Mouse (Mus musculus) small intestine, adult 2 months (tissue): ENCODE measurements around the gene Cldn34c3. TPM values are rescaled to one million over a fixed set of nuclear protein-coding genes. Genes with fewer than 3 reads are reported as not detected.
"Not testable (repeated sequence)": the region's sequence is repeated elsewhere in the genome, so short reads cannot be mapped to it uniquely, and the experiment has no call there.

Experiments
- H3K27ac ChIP-seq: fragments of 200-500 bp; 2 replicates; pipeline ENCODE4 v1.5.1; 2012; ENCODE audit warnings: low read depth, low read length, control low read depth, inconsistent platforms; ENCODE audit not compliant: insufficient read depth
- H3K27me3 ChIP-seq: fragments of 200-500 bp; 2 replicates; pipeline ENCODE4 v1.6.1; 2012; ENCODE audit warnings: mild to moderate bottlenecking, moderate library complexity, low read length, inconsistent platforms; ENCODE audit not compliant: control insufficient read depth, insufficient read depth
- H3K36me3 ChIP-seq: fragments of 200-500 bp; 2 replicates; pipeline ENCODE4 v1.6.1; 2012; ENCODE audit warnings: mild to moderate bottlenecking, low read length, control low read depth, inconsistent platforms; ENCODE audit not compliant: control insufficient read depth, insufficient read depth
- H3K4me1 ChIP-seq: fragments of 200-500 bp; 2 replicates; pipeline ENCODE4 v1.6.1; 2012; ENCODE audit warnings: low read length, inconsistent platforms, mixed read lengths; ENCODE audit not compliant: control insufficient read depth, insufficient read depth, insufficient read length
- H3K4me3 ChIP-seq: fragments of 200-500 bp; 2 replicates; pipeline ENCODE4 v1.5.1; 2012; ENCODE audit warnings: low read depth, mild to moderate bottlenecking, control low read depth, inconsistent platforms, low read length, moderate library complexity
- polyA plus RNA-seq: library from polyadenylated mRNA; depleted of rRNA; stranded (reverse); fragments of >200 nt; gene quantifications from 2 replicates; pipeline ENCODE4 v1.2.3, GENCODE M21; 2012; rRNA removed

Cldn34c3 gene
- not detected in 2 replicates for polyA plus RNA-seq

DNA sequence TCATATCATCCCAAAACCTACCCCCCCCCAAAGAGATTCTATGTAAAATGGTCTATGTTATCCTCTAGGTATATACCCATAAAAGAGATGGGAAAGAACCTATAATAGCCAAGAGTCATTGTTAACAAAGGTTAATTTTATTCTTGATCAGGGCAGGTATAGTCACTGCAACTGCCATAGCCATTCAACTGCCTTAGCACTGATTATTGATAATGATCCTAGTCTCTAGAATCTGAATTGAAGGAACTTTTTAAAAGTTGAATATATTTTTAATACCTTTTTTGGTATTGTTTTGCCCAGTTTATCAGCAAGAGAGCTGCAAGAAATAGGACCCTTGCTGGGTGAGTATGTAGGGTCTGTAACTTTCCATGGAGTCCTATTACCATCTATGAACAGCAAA lies at the start of gene Cldn34c3:
TSS of gene Cldn34c3 (plus strand) at position 301 of the 400 bp plus-strand sequence.
- not testable (repeated sequence) for H3K27ac ChIP-seq, H3K4me3 ChIP-seq, H3K36me3 ChIP-seq, H3K4me1 ChIP-seq, H3K27me3 ChIP-seq

Other genes with a start within 250 kb of the Cldn34c3 start
- not detected in 2 replicates for gene Cldn34c2, start 212.0 kb upstream of the Cldn34c3 start, polyA plus RNA-seq
- gene Gm17467, start 88.9 kb upstream of the Cldn34c3 start, polyA plus RNA-seq: not detected in 2 replicates